Mouse (Mus musculus) MEL (cell line): ENCODE data around the gene Nek2. TPM values are rescaled to one million over a fixed set of nuclear protein-coding genes. Genes with fewer than 3 reads are reported as not detected.

Experiments used
- DNase-seq: peaks from one replicate; pipeline ENCODE4 v3.0.0; 2011; ENCODE audit warnings: low read depth, low spot score
- H3K27ac ChIP-seq: 2 replicates; pipeline ENCODE4 v1.5.1; 2012; ENCODE audit warnings: low read depth, mild to moderate bottlenecking, control low read depth, low read length, moderate library complexity; ENCODE audit not compliant: control insufficient read depth
- H3K27me3 ChIP-seq, 2 experiments: fragments of 150-350 bp in 1 of 2; sonication (generic) in 1 of 2; 2 replicates each; pipeline ENCODE4 v1.6.1; 2012; ENCODE audit warnings: low read length in 2 of 2, mild to moderate bottlenecking in 2 of 2, improper control_type of control experiment in 1 of 2, moderate library complexity in 1 of 2; ENCODE audit not compliant: insufficient read depth in 2 of 2, control insufficient read depth in 1 of 2
- H3K36me3 ChIP-seq, 2 experiments: 2 replicates each; pipeline ENCODE4 v1.6.1; 2012 to 2014; ENCODE audit warnings: low read length in 2 of 2, improper control_type of control experiment in 1 of 2, inconsistent platforms in 1 of 2, mild to moderate bottlenecking in 1 of 2; ENCODE audit not compliant: insufficient read depth in 2 of 2, control insufficient read depth in 1 of 2
- H3K4me1 ChIP-seq, 2 experiments: fragments of 150-350 bp in 1 of 2; sonication (generic) in 1 of 2; 2 replicates each; pipeline ENCODE4 v1.6.1; 2012; ENCODE audit warnings: low read length in 2 of 2, improper control_type of control experiment in 1 of 2, mild to moderate bottlenecking in 1 of 2; ENCODE audit not compliant: insufficient read depth in 2 of 2, control insufficient read depth in 1 of 2
- H3K4me3 ChIP-seq, 2 experiments: fragments of 150-350 bp in 1 of 2; sonication (generic) in 1 of 2; 2 replicates each; pipeline ENCODE4 v1.5.1; 2012; ENCODE audit warnings: low read depth in 2 of 2, low read length in 2 of 2, mild to moderate bottlenecking in 2 of 2, moderate library complexity in 2 of 2, control low read depth in 1 of 2, improper control_type of control experiment in 1 of 2; ENCODE audit not compliant: control insufficient read depth in 1 of 2, insufficient read depth in 1 of 2
- H3K79me2 ChIP-seq: 2 replicates; pipeline ENCODE4 v1.6.1; 2012; ENCODE audit warnings: mild to moderate bottlenecking, low read length, moderate library complexity; ENCODE audit not compliant: control insufficient read depth, poor library complexity, insufficient read depth
- H3K9ac ChIP-seq: 2 replicates; pipeline ENCODE4 v1.6.1; 2012; ENCODE audit warnings: low read depth, mild to moderate bottlenecking, control low read depth, low read length, moderate library complexity; ENCODE audit not compliant: control insufficient read depth, poor library complexity, severe bottlenecking
- H3K9me3 ChIP-seq: fragments of 150-350 bp; sonication (generic); replicated peaks from 2 replicates; pipeline ENCODE4 v1.6.1; 2012; ENCODE audit warnings: mild to moderate bottlenecking, low read length, improper control_type of control experiment, moderate library complexity; ENCODE audit not compliant: insufficient read depth
- BHLHE40 ChIP-seq: IDR thresholded peaks from 2 replicates; pipeline ENCODE4 v1.6.1; 2012; ENCODE audit warnings: low read depth, mild to moderate bottlenecking, inconsistent platforms, low read length, improper control_type of control experiment, borderline replicate concordance
- CHD2 ChIP-seq: IDR thresholded peaks from 2 replicates; pipeline ENCODE4 v1.6.1; 2011; ENCODE audit warnings: low read length, improper control_type of control experiment
- E2F4 ChIP-seq: IDR thresholded peaks from 2 replicates; pipeline ENCODE4 v1.6.1; 2011; ENCODE audit warnings: low read depth, low read length, improper control_type of control experiment, borderline replicate concordance
- ELF1 ChIP-seq: IDR thresholded peaks from 2 replicates; pipeline ENCODE4 v1.6.1; 2014; ENCODE audit warnings: low read depth, mild to moderate bottlenecking, inconsistent platforms, low read length, improper control_type of control experiment, moderate library complexity
- GABPA ChIP-seq: IDR thresholded peaks from 2 replicates; pipeline ENCODE4 v1.6.1; 2012; ENCODE audit warnings: low read depth, mild to moderate bottlenecking, inconsistent platforms, low read length, improper control_type of control experiment, moderate library complexity
- GATA1 ChIP-seq: IDR thresholded peaks from 2 replicates; pipeline ENCODE4 v1.6.1; 2011; ENCODE audit warnings: low read depth, low read length, improper control_type of control experiment
- HCFC1 ChIP-seq: IDR thresholded peaks from 2 replicates; pipeline ENCODE4 v1.6.1; 2012; ENCODE audit warnings: low read depth, mild to moderate bottlenecking, inconsistent platforms, low read length, improper control_type of control experiment, moderate library complexity
- JUND ChIP-seq: IDR thresholded peaks from 2 replicates; pipeline ENCODE4 v1.6.1; 2011; ENCODE audit warnings: low read depth, mild to moderate bottlenecking, improper control_type of control experiment, low read length
- MAFK ChIP-seq: IDR thresholded peaks from 2 replicates; pipeline ENCODE4 v1.6.1; 2011; ENCODE audit warnings: low read depth, mild to moderate bottlenecking, low read length, improper control_type of control experiment, borderline replicate concordance
- MYC ChIP-seq: IDR thresholded peaks from 2 replicates; pipeline ENCODE4 v1.6.1; 2011; ENCODE audit warnings: low read depth, mild to moderate bottlenecking, low read length, improper control_type of control experiment, moderate library complexity
- NELFE ChIP-seq: IDR thresholded peaks from 2 replicates; pipeline ENCODE4 v1.6.1; 2011; ENCODE audit warnings: low read depth, low read length, improper control_type of control experiment
- POLR2A ChIP-seq, 2 experiments: IDR thresholded peaks; 2 replicates each; pipeline ENCODE4 v1.6.1; 2011 to 2012; ENCODE audit warnings: low read length in 2 of 2, mild to moderate bottlenecking in 2 of 2, control low read depth in 1 of 2, improper control_type of control experiment in 1 of 2, low read depth in 1 of 2, moderate library complexity in 1 of 2; ENCODE audit not compliant: control insufficient read depth in 1 of 2, insufficient read depth in 1 of 2, poor library complexity in 1 of 2
- RAD21 ChIP-seq: IDR thresholded peaks from 2 replicates; pipeline ENCODE4 v1.6.1; 2011; ENCODE audit warnings: mild to moderate bottlenecking, low read depth, low read length, improper control_type of control experiment
- SMC3 ChIP-seq: IDR thresholded peaks from 2 replicates; pipeline ENCODE4 v1.6.1; 2011; ENCODE audit warnings: low read depth, low read length, improper control_type of control experiment
- TBP ChIP-seq: IDR thresholded peaks from 2 replicates; pipeline ENCODE4 v1.8.0; 2011; ENCODE audit warnings: low read depth, low read length, improper control_type of control experiment
- TCF12 ChIP-seq: IDR thresholded peaks from 2 replicates; pipeline ENCODE4 v1.6.1; 2014; ENCODE audit warnings: low read depth, mild to moderate bottlenecking, inconsistent platforms, low read length, improper control_type of control experiment, moderate library complexity
- UBTF ChIP-seq: IDR thresholded peaks from 2 replicates; pipeline ENCODE4 v1.6.1; 2012; ENCODE audit warnings: low read depth, mild to moderate bottlenecking, inconsistent platforms, low read length, improper control_type of control experiment, moderate library complexity, borderline replicate concordance; ENCODE audit not compliant: insufficient read depth
- ZC3H11A ChIP-seq: IDR thresholded peaks from 2 replicates; pipeline ENCODE4 v1.6.1; 2012; ENCODE audit warnings: low read depth, mild to moderate bottlenecking, inconsistent platforms, low read length, improper control_type of control experiment
- ZMIZ1 ChIP-seq: IDR thresholded peaks from 2 replicates; pipeline ENCODE4 v1.6.1; 2012; ENCODE audit warnings: low read depth, mild to moderate bottlenecking, inconsistent platforms, low read length, improper control_type of control experiment, moderate library complexity
- polyA plus RNA-seq, 2 experiments: library from polyadenylated mRNA; stranded (reverse) in 1 of 2; unstranded in 1 of 2; fragments of >175 nt in 1 of 2; fragments of >200 nt in 1 of 2; gene quantifications; 2 replicates each; pipeline versions ENCODE4 v1.2.1 to v1.2.4; 2012; ENCODE audit warnings: low replicate concordance in 2 of 2, low read depth in 1 of 2; ENCODE audit not compliant: insufficient read length in 2 of 2, insufficient read depth in 1 of 2, missing spikeins in 1 of 2
- total RNA-seq: library from RNA; depleted of rRNA; stranded (reverse); fragments of 300-350 nt; gene quantifications from 2 replicates; pipeline ENCODE4 v1.2.3, GENCODE M21; 2012

Nek2 gene
- total and polyA plus RNA-seq, 3 experiments, result 34.9 to 56.5 TPM; not detected in 1

DNA sequence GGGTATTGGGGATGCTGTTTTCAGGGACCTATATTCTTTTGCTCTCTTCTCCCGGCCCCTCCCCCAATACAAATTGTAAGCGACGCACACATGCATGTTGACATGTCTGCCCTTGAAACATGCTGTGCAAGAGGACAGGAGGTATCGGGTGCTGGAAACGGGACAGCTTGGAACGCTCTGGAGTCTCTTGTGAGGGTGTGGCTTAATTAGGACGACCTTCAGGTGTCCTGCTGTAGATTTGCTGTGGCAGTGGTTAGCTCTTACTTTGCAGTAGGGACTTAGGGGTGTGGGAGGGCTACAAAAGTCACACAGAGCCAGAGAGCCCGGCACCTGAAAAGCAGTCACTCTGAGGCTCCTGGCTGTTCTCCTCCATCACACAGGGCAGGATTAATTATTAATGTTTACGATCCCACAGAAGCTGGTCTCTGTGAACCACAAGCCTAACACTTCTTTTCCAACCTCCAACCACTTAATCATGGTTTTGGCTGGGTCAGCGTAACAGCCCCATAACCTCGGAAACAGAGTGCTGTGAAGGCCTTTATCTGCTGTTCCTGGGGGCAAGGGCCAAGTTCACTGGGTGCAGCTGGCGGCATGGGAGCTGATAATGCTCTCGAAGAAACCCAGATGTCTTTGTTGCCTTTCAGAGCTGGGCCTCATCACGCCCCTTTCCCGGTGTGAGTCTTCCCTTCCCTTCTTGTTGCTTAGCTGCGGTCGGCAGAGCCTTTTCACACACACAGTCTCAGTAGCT lies 17.9 kb downstream of the Nek2 start (continued):
- TF ChIP-seq BHLHE40 (no peak), SMC3 (no peak)
- TF ChIP-seq, all 39 proteins: peak for 5

DNA sequence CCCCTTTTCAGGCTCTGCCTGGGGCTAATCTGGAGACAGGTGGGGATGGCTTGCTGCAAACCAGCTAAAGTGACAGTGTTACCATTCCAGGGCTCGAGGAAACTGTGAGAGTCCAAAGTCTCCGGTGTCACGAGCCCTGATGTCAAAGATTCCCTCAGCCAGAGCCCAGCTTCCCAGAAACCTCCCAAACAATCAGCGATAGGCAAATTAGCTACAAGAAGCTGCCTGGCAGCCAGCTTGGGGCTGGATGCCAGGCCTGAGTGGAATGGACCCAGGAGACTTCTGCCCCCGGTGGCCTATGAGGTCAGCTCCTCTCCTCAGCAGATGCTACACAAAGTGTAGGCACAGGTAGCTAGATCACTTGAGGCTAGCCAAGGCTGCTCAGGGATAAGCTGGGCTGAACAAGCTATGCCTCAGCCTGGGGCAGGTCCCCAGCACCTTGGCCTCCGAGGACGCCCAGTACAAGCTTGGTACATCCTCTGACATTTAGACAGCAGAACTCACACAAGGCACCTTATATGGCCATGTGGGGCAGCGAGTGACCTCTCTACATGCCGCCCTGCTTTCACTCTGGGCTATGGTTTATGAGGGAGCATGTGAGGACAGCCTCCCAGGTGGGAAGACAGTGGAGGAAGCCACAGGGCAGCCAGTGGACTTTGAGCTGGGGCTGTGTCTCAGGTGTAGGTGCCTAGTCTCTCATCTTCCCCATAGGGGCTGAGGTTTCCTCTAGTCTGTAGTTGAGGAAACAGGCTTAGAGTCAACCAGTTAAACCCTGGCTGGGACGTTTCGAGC lies 19.7 kb downstream of the Nek2 start:
- Histone ChIP-seq H3K4me3 (no peak overlapping the region), H3K27me3 (no peaks in the 10 kb centered on the region), H3K9ac (no peak overlapping the region), H3K4me1 (no peaks in the 10 kb centered on the region)
- TF ChIP-seq TCF12, result no peak
- no peak for TF ChIP-seq NELFE
- TF ChIP-seq POLR2A (IDR thresholded peaks at IDR 0.05; ENCODE audit: control insufficient read depth in 1 of 2, insufficient read depth in 1 of 2, low read depth in 1 of 2, low read length in 2 of 2, poor library complexity in 1 of 2), result no peak
- no peak for TF ChIP-seq BHLHE40
- no peak for TF ChIP-seq ZMIZ1
- TF ChIP-seq ELF1, result no peak
- TF ChIP-seq MYC, result no peak
- no peak for TF ChIP-seq JUND
- no peak for TF ChIP-seq GABPA
- no peak for TF ChIP-seq MAFK
- no peak for TF ChIP-seq ZC3H11A
- no peak for TF ChIP-seq CHD2
- TF ChIP-seq RAD21, result no peak
- TF ChIP-seq UBTF, result no peak
- TF ChIP-seq HCFC1, result no peak
- TF ChIP-seq GATA1, result no peak
- TF ChIP-seq TBP, result no peak
- TF ChIP-seq E2F4, result no peak
- TF ChIP-seq, all 39 proteins: peak for 0
- no peak for DNase-seq
- Histone ChIP-seq H3K9me3 (no peaks in the 10 kb centered on the region), H3K27ac (no peak overlapping the region), H3K79me2 (no peaks in the 10 kb centered on the region), H3K36me3 (no peaks in the 10 kb centered on the region)
